Mouse (Mus musculus): Measurements from ENCODE around the gene Opcml.

Gene Opcml

DNA sequence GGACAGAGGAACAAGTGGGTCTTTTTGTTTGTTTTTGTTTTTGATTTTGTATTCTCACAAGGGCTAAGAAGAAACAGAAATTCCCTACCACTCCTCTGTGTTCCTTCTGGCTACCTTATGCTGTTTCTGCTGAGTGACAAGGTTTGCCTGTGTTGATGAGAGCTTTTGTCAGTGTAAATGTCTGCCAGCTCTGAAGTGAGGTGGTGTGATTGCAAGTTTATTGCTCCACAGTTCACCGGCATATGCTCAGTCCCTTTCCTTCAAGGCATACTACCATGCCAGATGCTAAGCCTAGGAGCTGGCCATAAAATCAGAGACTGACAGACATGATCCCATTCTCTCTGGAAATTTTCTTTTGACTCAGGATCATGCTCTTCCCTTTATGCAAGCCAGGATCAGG lies 1178.9 kb downstream of the Opcml start:
- Histone ChIP-seq H3K36me3 (ENCODE audit: insufficient read depth, low read length) (no peaks in the 10 kb centered on the region), H3K4me3 (replicated peaks; ENCODE audit: low read length) (no peak overlapping the region), H3K4me1 (replicated peaks; ENCODE audit: low read depth, low read length) (no peaks in the 10 kb centered on the region), H3K9me3 (ENCODE audit: low read length) (no peaks in the 10 kb centered on the region), H3K27me3 (ENCODE audit: insufficient read depth, low read length) (no peaks in the 10 kb centered on the region)
- TF ChIP-seq CTCF (conservative IDR thresholded peaks at IDR 0.05; ENCODE audit: low read length) (no peak), POU5F1 (IDR thresholded peaks at IDR 0.05; ENCODE audit: borderline replicate concordance, low read length) (no peak), NANOG (IDR thresholded peaks at IDR 0.05; ENCODE audit: borderline replicate concordance, low read length) (no peak)
